Mouse (Mus musculus): ENCODE measurements at regions not wholly inside any gene's neighbourhood (a gene's known extent, or its start where the extent isn't known, plus 50 kb on each side); places are given as distances from the start of the nearest gene placed in this dataset.
A peak's percentile ranks its signal among the peaks of the same experiment; 100 is the strongest.

DNA sequence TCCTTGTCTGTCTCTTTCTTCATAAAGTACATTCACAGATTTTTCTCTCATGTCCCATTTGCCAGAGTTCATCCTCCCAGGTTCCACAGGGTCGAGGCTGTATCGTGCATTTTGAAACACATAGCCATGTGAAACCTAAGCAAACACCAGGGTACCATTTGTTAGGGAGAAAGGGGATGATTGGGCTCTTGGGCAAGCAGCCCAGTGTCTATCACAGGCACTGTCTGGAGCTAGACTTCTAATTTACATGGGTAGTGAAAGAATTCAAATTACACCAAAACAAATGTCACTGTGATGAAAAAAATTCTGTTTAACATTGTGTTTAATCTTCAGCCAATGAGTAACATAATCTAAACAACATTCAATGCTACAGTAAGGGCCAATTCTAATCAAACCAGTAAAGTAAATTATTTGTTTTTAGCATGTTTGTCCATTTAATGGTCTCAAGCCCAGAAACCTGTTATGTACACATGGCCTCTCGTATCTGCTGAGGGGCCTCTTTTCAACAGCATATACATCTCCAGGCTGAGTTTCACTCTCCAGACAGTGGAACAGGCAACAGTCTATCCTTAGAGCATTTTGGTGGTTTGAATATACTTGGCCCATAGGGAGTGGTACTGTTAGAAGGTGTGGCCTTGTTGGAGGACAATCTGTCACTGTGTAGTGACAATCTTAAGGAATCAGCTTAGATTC is 112.3 kb upstream of the Pdha1 start:
- Histone ChIP-seq H3K4me2 (replicated peaks) (no peak overlapping the region), H3K9me3 (no peaks in the 10 kb centered on the region), H3K27me3 (peaks cover 3% of the 10 kb centered on the region; the same call in 1 of the 2 replicates), H3K36me3 (no peaks in the 10 kb centered on the region), H3K4me3 (no peak overlapping the region), H3K9ac (no peak overlapping the region), H3K4me1 (no peaks in the 10 kb centered on the region), H3K27ac (no peak overlapping the region)
- ATAC-seq (ENCODE audit: low FRiP score, low read depth): no peak
- 74% methylated on average over 3 of the region's 3 CpGs for WGBS

DNA sequence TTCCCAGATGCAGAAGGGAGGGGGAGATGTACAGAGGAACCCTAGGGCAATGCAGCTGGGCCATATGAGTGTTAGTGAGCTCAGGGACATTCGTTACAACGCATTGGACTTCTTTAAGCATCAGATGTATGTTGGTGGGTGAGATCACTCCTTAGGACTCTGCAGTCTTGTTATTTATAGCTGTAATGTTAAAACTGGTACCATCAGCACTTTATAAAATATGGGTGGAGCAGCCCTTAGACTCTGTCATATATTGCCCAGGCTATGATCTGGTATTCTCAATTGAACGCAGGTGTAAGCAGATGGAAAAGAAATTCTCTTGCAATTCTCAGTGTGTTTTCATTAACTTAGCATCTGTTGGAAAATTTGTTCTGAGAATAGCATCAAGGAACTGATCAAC is 68.2 kb upstream of the Pdha1 start:
- 0 out of 2 replicates have a peak, but pooled peaks have one; percentile 67 for ATAC-seq (ENCODE audit: low FRiP score, low read depth)
- Histone ChIP-seq H3K27me3 (peaks cover 9% of the 10 kb centered on the region; the same call in 1 of the 2 replicates), H3K36me3 (no peaks in the 10 kb centered on the region), H3K9ac (no peak overlapping the region), H3K4me2 (replicated peaks) (no peak overlapping the region), H3K4me3 (no peak overlapping the region), H3K9me3 (no peaks in the 10 kb centered on the region), H3K4me1 (no peaks in the 10 kb centered on the region), H3K27ac (no peak overlapping the region)
- 76% methylated on average over 3 of the region's 3 CpGs for WGBS

Measured in limb, embryonic 13.5 days (tissue).